Mouse (Mus musculus): ENCODE measurements around the gene 2010109A12Rik.

The 2010109A12Rik gene

DNA sequence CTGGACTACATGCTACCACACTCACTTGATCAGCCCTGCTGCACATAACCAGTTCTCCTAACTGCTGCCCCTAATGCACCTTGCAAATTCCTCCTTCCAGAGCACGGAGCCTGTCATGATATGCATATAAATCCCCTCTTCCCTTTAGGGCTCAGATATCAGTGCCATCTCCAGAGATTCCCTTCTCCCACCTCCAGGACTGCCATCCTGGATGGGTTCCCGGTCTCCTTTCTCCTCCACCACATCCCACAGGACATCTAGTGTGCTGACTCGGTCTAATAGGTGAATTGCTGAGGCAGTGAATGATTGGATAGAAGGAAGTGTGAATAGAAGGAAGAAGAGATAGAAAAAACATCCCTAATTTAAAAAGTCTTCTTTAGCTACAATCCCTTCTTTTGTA lies 25.4 kb downstream of the 2010109A12Rik start:
- DNase-seq (ENCODE audit: low read depth, low spot score): no peak

- DNase-seq (ENCODE audit: low read depth, low spot score): no peak
These were observed 26.5 kb downstream of the 2010109A12Rik start for GRCm38 (mm10) chr5:93232838-93233237.

DNA sequence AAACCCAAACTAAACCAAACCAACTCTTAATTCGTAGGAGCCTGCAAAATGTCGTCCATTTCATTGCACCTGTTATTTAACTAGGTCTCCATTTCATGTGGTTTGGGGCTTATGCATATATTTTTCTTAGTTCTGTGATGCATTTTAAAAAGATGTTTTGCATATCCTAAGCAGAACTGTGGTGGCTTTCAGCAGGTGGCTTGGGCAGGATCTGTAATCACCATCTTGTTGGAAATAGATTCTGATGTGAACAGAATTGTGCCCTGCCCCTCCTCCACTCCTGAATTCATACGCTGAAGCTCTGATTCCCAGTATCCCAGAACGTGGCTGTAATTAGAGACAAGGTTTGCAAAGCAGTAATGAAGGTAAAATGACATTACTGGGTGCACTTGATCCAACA lies 27.8 kb downstream of the 2010109A12Rik start:
- no peak for DNase-seq (ENCODE audit: low read depth, low spot score)

DNA sequence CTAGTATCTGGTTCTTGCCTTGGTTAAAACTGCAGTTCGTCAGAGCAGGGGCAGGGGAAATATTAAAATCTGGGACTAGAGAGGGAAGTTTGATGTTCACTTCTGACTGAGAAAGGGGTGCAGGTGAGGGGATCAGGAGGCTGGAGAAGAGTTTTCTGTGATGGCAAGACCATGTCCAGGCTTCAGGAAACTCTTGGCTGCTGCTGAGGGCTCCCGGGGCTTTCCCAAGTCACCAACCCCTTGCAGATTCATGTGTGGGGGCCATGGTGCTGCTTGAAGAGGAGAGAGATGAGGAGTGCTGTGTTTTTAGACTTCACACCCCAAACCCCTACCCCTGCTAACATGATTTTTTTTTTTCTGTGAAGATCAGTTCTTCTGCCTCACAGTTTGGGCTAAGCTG lies 28.3 kb downstream of the 2010109A12Rik start:
- DNase-seq (ENCODE audit: low read depth, low spot score): no peak

GRCm38 (mm10) chr5:93235888-93236287 lies 29.6 kb downstream of the 2010109A12Rik start:
- no peak for DNase-seq (ENCODE audit: low read depth, low spot score)

DNA sequence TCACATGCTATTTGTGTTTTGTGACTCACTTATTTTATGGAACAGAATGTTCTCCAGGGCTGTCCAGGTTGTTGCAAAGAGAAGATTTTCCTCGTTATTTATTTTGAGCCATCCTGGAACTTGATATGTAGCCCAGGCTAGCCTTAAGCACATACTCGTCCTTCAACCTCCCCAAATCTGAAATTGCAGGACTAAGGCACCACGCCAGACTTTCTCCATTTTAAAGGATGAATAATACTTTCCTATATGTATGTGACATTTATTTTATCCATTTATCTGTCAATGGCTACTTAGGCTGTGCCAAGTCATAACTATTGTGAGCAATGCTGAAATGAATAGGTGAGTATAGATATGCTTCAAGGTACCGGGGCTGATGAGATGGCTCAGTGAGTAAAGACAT lies 30.2 kb downstream of the 2010109A12Rik start:
- DNase-seq (ENCODE audit: low read depth, low spot score): no peak

GRCm38 (mm10) chr5:93239590-93240544 lies 33.5 kb downstream of the 2010109A12Rik start:
- DNase-seq (ENCODE audit: low read depth, low spot score): no peak

GRCm38 (mm10) chr5:93245280-93245679 lies 39.0 kb downstream of the 2010109A12Rik start:
- no peak for DNase-seq (ENCODE audit: low read depth, low spot score)

DNA sequence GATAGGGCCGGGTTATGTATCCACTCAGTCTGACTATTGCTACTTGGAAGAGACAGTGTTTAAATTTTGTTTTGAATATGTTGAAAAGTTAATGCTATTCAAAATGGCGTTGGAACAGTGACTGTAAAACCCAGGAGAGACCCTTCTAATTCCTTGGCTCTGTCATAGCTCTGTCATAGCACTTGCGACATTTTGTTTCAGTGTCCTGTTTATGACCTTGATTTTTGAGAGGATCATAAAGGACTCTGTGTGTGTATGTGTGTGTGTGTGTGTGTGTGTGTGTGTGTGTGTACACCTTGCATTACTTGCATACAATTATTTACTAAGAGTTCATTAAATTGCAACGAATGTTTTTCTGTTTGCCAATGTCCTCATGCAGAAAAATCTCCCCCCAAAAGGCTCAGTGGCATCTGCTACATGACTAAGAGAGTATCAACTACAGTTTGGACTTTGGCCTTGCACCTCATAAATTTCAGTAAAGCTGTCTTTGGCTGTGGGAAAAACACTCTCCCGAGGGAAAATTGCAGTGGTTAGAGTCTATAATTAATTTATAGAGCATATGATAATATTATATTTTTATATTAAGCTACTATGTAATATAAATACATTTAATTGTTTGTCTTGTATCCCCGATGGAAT lies 43.7 kb downstream of the 2010109A12Rik start:
- no peak for DNase-seq (ENCODE audit: low read depth, low spot score)

DNA sequence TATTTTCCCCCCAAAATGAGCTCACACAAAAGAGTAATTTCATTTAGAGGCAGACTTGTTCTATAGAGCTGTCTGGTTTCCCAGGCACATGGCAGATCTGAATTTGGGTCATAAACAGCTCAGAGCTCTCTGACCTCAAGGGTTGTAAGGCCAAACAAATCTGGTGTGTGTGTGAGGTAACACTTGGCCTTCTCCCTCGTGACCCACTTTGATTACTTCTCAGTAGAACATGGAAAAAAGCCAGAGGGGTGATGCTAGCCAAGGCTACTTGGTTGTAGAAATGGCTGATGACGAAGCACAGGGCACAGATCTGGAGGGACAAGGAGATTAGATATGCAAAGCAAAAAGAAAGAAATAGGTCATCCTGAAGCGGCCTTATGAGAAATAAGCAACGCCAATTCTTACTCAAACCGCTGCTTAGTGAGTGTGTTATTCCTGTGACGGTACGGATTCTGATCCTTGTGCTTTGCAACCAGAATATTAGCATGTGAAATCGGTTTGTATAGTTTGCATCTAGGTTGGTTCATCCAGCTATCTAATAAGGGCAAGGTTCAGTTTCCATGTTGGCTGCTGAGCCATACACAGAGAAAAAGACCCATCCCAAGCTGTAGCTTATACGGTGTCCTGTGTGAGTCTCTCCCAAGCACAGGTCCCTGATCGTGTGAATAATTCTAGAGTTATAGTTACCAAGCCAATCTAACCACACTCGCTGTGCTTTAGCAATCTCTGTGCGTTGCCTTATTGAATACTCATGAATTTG lies 44.9 kb downstream of the 2010109A12Rik start:
- DNase-seq (ENCODE audit: low read depth, low spot score): no peak

DNA sequence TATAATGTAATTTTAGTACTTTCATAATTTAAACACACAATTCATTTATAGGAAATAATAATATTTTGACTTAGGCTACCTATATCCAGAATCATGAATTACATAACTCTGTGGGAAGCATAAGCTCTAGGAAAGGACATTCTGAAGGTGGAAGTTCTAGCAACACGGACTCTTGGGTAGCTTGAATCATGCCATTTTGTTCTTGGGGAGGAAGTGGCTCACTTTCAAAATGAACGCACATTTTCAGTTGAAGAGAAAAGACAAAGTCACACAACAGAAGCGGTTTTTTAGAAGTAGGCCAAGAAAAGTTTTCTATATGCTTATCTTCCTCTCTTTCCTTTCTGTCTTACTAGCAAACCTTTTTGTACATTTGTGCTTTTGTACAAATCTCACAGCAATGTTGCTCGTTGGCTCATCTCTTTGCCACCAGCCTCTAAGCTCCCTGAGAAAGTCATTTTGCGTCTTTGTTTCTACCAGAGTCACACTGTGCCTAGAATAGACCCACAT lies 49.5 kb downstream of the 2010109A12Rik start:
- no peak for DNase-seq (ENCODE audit: low read depth, low spot score)

GRCm38 (mm10) chr5:93256820-93257405 lies 50.6 kb downstream of the 2010109A12Rik start:
- no peak for DNase-seq (ENCODE audit: low read depth, low spot score)

DNA sequence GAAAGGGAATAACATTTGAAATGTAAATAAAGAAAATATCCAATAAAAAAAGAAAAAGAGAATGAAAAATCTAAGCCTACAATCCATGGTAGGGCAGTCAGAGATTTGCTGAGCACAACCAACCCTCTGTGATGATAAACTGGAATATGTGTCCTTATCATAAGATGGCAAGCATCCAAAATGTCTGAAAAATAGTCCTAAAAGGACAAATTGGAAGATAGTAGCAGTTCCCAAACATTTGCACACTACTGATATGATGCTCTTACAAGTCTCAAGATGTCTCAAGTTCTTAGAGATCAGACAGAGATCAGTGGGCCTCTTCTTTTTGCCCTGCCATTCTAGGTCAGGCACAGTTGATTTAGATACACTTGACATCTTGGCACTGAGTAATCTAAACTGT lies 53.0 kb downstream of the 2010109A12Rik start:
- no peak for DNase-seq (ENCODE audit: low read depth, low spot score)

- no peak for DNase-seq (ENCODE audit: low read depth, low spot score)
These were observed 54.7 kb downstream of the 2010109A12Rik start for GRCm38 (mm10) chr5:93260983-93261382.

GRCm38 (mm10) chr5:93262751-93263150 lies 56.4 kb downstream of the 2010109A12Rik start:
- no peak for DNase-seq (ENCODE audit: low read depth, low spot score)

Measured in brain, embryonic 18.5 days (tissue).